In the genomic region with DNA sequence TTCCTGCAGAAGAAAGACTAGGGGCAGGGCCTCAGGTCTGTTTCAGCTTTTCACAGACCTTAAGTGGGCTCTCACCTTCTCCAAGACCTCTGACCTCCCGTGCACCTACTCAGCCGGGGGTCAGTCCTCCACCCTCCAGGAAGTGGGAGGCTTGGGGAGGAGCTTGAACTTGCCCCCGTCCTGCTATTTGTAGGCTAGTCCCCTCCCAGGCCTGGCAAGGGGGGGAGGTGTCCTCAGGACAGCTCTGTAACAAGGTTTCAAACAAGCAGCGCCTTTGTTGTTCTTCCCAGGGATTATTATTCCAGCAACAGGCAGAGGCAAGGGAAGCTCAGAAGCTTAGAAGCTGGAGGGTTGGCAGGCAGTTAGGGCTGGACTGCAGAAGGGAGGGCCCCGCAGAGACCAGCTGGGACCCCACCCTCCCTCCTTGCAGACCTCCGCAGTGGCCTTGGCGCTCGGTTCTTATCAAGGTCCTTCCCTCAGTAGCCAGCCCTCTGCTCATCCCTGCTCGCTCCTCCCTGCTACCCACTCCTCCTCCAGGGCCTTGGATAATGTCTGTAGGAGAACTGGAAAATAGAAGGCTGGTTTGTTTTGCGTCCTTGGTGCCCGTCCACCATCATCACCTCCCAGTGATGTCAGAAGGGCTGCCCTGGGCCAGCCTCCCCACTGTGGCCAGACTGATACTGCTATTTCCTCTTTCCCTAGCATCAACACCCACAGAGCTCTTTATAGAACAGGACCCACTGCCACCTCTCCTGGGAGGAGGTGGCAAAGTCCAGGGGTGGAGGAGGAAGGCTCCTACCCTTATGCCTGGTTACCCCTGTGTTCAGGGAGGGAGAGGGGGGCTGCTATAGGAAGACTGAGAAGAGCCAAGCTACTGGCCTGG, we compare ENCODE assay signal across 9 mouse cellular contexts. TPM values are rescaled to one million over a fixed set of nuclear protein-coding genes. Genes with fewer than 3 reads are reported as not detected.
DNase-seq lines count a peak whose midpoint lies in the region; ATAC-seq and TF ChIP-seq lines count a peak whose summit lies in the region.
"Had no signal": no experiment of that assay in that cellular context is flagged by ENCODE, and none has a peak within 500 bp of the region (broad histone marks: within the 10 kb centered on the region; RNA-seq: fewer than 3 reads in every experiment).

No protein-coding gene starts in this region.

- no peak for TF ChIP-seq CTCF in intestine, postnatal 0 days (IDR thresholded peaks at IDR 0.05; ENCODE audit: low read depth)

- no peak overlapping the region for H3K27ac ChIP-seq in intestine, embryonic 14.5 days (ENCODE audit: low read depth)
- no peak overlapping the region for H3K27ac ChIP-seq in intestine, postnatal 0 days (ENCODE audit: low read depth, low read length)
- peak overlapping the region; percentile 13; the same call in 1 of the 2 replicates for H3K27ac ChIP-seq in embryonic facial prominence, embryonic 11.5 days (replicated peaks; ENCODE audit: low read depth, low read length)
- H3K27ac ChIP-seq in liver, embryonic 13.5 days, result no peak overlapping the region; the same call in 1 of the 2 replicates
- no peak overlapping the region for H3K27ac ChIP-seq in kidney, embryonic 14.5 days (ENCODE audit: low read depth, low read length)

- ATAC-seq in intestine, embryonic 14.5 days (replicated peaks; ENCODE audit: low FRiP score, low TSS enrichment, low read depth), result no peak
- ATAC-seq in intestine, postnatal 0 days, result no peak; the same call in 1 of the 2 replicates
- no peak for ATAC-seq in embryonic facial prominence, embryonic 11.5 days (replicated peaks; ENCODE audit: insufficient number of reproducible peaks, low FRiP score, low TSS enrichment, low read depth)
- no peak for ATAC-seq in liver, embryonic 13.5 days (ENCODE audit: low read depth)
- no peak for ATAC-seq in kidney, embryonic 14.5 days (ENCODE audit: low FRiP score, low TSS enrichment)

- H3K27me3 ChIP-seq in intestine, embryonic 14.5 days (replicated peaks; ENCODE audit: control insufficient read depth, insufficient read depth, low read length), result peaks cover 10% of the 10 kb centered on the region
- H3K27me3 ChIP-seq in intestine, postnatal 0 days (replicated peaks; ENCODE audit: control insufficient read depth, insufficient read depth, low read length), result peaks cover 7% of the 10 kb centered on the region; the same call in 1 of the 2 replicates
- H3K27me3 ChIP-seq in embryonic facial prominence, embryonic 11.5 days (ENCODE audit: control insufficient read depth, insufficient read depth, low read length), result peaks cover 21% of the 10 kb centered on the region
- H3K27me3 ChIP-seq in liver, embryonic 13.5 days, result peaks cover 38% of the 10 kb centered on the region
- H3K27me3 ChIP-seq in kidney, embryonic 14.5 days (ENCODE audit: control insufficient read depth, insufficient read depth, low read length), result peaks cover 6% of the 10 kb centered on the region; the same call in 1 of the 2 replicates

- H3K4me2 ChIP-seq in intestine, embryonic 14.5 days (ENCODE audit: low read length), result 0 out of 2 replicates have a peak overlapping the region, but pooled peaks have one; percentile 8
- H3K4me2 ChIP-seq in intestine, postnatal 0 days (replicated peaks; ENCODE audit: low read depth), result no peak overlapping the region
- 0 out of 2 replicates have a peak overlapping the region, but pooled peaks have one; percentile 15 for H3K4me2 ChIP-seq in embryonic facial prominence, embryonic 11.5 days (ENCODE audit: low read depth, low read length)
- peak overlapping the region; percentile 29 for H3K4me2 ChIP-seq in liver, embryonic 13.5 days
- H3K4me2 ChIP-seq in kidney, embryonic 14.5 days (replicated peaks; ENCODE audit: low read depth, low read length), result no peak overlapping the region; the same call in 1 of the 2 replicates

- no peak overlapping the region for H3K4me3 ChIP-seq in intestine, embryonic 14.5 days (ENCODE audit: low read depth, low read length)
- no peak overlapping the region for H3K4me3 ChIP-seq in intestine, postnatal 0 days (ENCODE audit: low read depth, low read length)
- H3K4me3 ChIP-seq in embryonic facial prominence, embryonic 11.5 days (ENCODE audit: low read depth, low read length), result no peak overlapping the region
- no peak overlapping the region for H3K4me3 ChIP-seq in liver, embryonic 13.5 days (replicated peaks)
- no peak overlapping the region for H3K4me3 ChIP-seq in kidney, embryonic 14.5 days (ENCODE audit: low read length)

- no peak for DNase-seq in intestine, embryonic 14.5 days (ENCODE audit: low spot score)
- peak; percentile 98 for DNase-seq in ZHBTc4 (ENCODE audit: low read depth, low spot score)
- no peak for DNase-seq in embryonic facial prominence, embryonic 11.5 days (ENCODE audit: low spot score)
- DNase-seq in liver, embryonic 13.5 days, result no peak
- no peak for DNase-seq in cerebellum, postnatal 25 days
- DNase-seq in urinary bladder, postnatal 25 days (ENCODE audit: low spot score), result no peak

- no peaks in the 10 kb centered on the region for H3K9me3 ChIP-seq in intestine, embryonic 14.5 days (ENCODE audit: control insufficient read depth, low read length)
- H3K9me3 ChIP-seq in intestine, postnatal 0 days (ENCODE audit: control insufficient read depth), result no peaks in the 10 kb centered on the region
- H3K9me3 ChIP-seq in embryonic facial prominence, embryonic 11.5 days (replicated peaks; ENCODE audit: control insufficient read depth, low read length), result no peaks in the 10 kb centered on the region
- H3K9me3 ChIP-seq in liver, embryonic 13.5 days (replicated peaks), result no peaks in the 10 kb centered on the region
- H3K9me3 ChIP-seq in kidney, embryonic 14.5 days (ENCODE audit: control insufficient read depth, low read length), result no peaks in the 10 kb centered on the region

- WGBS in intestine, embryonic 14.5 days, result 11% methylated on average over 11 of the region's 11 CpGs
- 19% methylated on average over 11 of the region's 11 CpGs for WGBS in intestine, postnatal 0 days
- WGBS in embryonic facial prominence, embryonic 11.5 days, result 6% methylated on average over 11 of the region's 11 CpGs
- 5% methylated on average over 11 of the region's 11 CpGs for WGBS in liver, embryonic 13.5 days (ENCODE audit: insufficient replicate concordance)
- WGBS in kidney, embryonic 14.5 days, result 14% methylated on average over 11 of the region's 11 CpGs

- H3K4me1 ChIP-seq in intestine, embryonic 14.5 days (replicated peaks; ENCODE audit: control insufficient read depth, insufficient read depth, low read length), result peaks cover 16% of the 10 kb centered on the region; the same call in 1 of the 2 replicates
- peaks cover 4% of the 10 kb centered on the region; the same call in 1 of the 2 replicates for H3K4me1 ChIP-seq in intestine, postnatal 0 days (replicated peaks; ENCODE audit: control insufficient read depth, insufficient read depth, low read length)
- H3K4me1 ChIP-seq in embryonic facial prominence, embryonic 11.5 days (ENCODE audit: control insufficient read depth, insufficient read depth, low read length), result peaks cover 9% of the 10 kb centered on the region
- peaks cover 59% of the 10 kb centered on the region for H3K4me1 ChIP-seq in liver, embryonic 13.5 days (replicated peaks)
- H3K4me1 ChIP-seq in kidney, embryonic 14.5 days (ENCODE audit: control insufficient read depth, insufficient read depth, low read length), result peaks cover 14% of the 10 kb centered on the region

- H3K9ac ChIP-seq in intestine, embryonic 14.5 days (ENCODE audit: low read length), result no peak overlapping the region
- H3K9ac ChIP-seq in intestine, postnatal 0 days (ENCODE audit: low read depth, low read length), result no peak overlapping the region
- peak overlapping the region; percentile 18; the same call in 1 of the 2 replicates for H3K9ac ChIP-seq in embryonic facial prominence, embryonic 11.5 days (replicated peaks; ENCODE audit: low read length)
- no peak overlapping the region for H3K9ac ChIP-seq in liver, embryonic 13.5 days
- no peak overlapping the region for H3K9ac ChIP-seq in kidney, embryonic 14.5 days (ENCODE audit: low read depth, low read length)

- H3K36me3 ChIP-seq in intestine, embryonic 14.5 days (ENCODE audit: control insufficient read depth, insufficient read depth, low read length), result no peaks in the 10 kb centered on the region
- H3K36me3 ChIP-seq in intestine, postnatal 0 days (ENCODE audit: control insufficient read depth, insufficient read depth), result no peaks in the 10 kb centered on the region
- H3K36me3 ChIP-seq in embryonic facial prominence, embryonic 11.5 days (replicated peaks; ENCODE audit: control insufficient read depth, insufficient read depth, low read depth, low read length), result no peaks in the 10 kb centered on the region
- no peaks in the 10 kb centered on the region for H3K36me3 ChIP-seq in liver, embryonic 13.5 days
- no peaks in the 10 kb centered on the region for H3K36me3 ChIP-seq in kidney, embryonic 14.5 days (ENCODE audit: control insufficient read depth, insufficient read depth, low read length)

RNA-seq across cellular contexts. Expression of gene Etnk2, which starts 4.5 kb away (rescaled TPM):
- polyA plus RNA-seq in intestine, embryonic 14.5 days (2014; fragmentation: Nextera tagmentation; extraction: Ambion mirVana), result 3.7 and 4.6 TPM in 2 replicates
- 6.0 and 6.2 TPM in 2 replicates for polyA plus RNA-seq in intestine, postnatal 0 days (2015; fragmentation: Nextera tagmentation; extraction: Ambion mirVana)
- polyA plus RNA-seq in embryonic facial prominence, embryonic 11.5 days (2014; fragmentation: Nextera tagmentation; extraction: Ambion mirVana), result 1.5 and 2.8 TPM in 2 replicates
- 4.3 and 4.8 TPM in 2 replicates for polyA plus RNA-seq in liver, embryonic 13.5 days (2015; fragmentation: Nextera tagmentation; extraction: Ambion mirVana)
- polyA plus RNA-seq in kidney, embryonic 14.5 days (2014; fragmentation: Nextera tagmentation; extraction: Ambion mirVana), result 1.7 and 2.0 TPM in 2 replicates

RNA-seq across cellular contexts. Expression of gene Ren1, which starts 17.5 kb away (rescaled TPM):
- polyA plus RNA-seq in intestine, embryonic 14.5 days (2014; fragmentation: Nextera tagmentation; extraction: Ambion mirVana), result 0.51 and 1.4 TPM in 2 replicates
- polyA plus RNA-seq in intestine, postnatal 0 days (2015; fragmentation: Nextera tagmentation; extraction: Ambion mirVana), result 4.3 and 5.7 TPM in 2 replicates
- not detected in 2 replicates for polyA plus RNA-seq in embryonic facial prominence, embryonic 11.5 days (2014; fragmentation: Nextera tagmentation; extraction: Ambion mirVana)
- 0.47 and 0.61 TPM in 2 replicates for polyA plus RNA-seq in liver, embryonic 13.5 days (2015; fragmentation: Nextera tagmentation; extraction: Ambion mirVana)
- 50.2 and 92.1 TPM in 2 replicates for polyA plus RNA-seq in kidney, embryonic 14.5 days (2014; fragmentation: Nextera tagmentation; extraction: Ambion mirVana)

RNA-seq across cellular contexts. Expression of gene Kiss1, which starts 46.2 kb away (rescaled TPM):
- polyA plus RNA-seq in intestine, embryonic 14.5 days (2014; fragmentation: Nextera tagmentation; extraction: Ambion mirVana), result not detected in 2 replicates
- not detected in 2 replicates for polyA plus RNA-seq in intestine, postnatal 0 days (2015; fragmentation: Nextera tagmentation; extraction: Ambion mirVana)
- not detected in 2 replicates for polyA plus RNA-seq in embryonic facial prominence, embryonic 11.5 days (2014; fragmentation: Nextera tagmentation; extraction: Ambion mirVana)
- not detected in 2 replicates for polyA plus RNA-seq in liver, embryonic 13.5 days (2015; fragmentation: Nextera tagmentation; extraction: Ambion mirVana)
- polyA plus RNA-seq in kidney, embryonic 14.5 days (2014; fragmentation: Nextera tagmentation; extraction: Ambion mirVana), result not detected in 2 replicates
- polyA plus RNA-seq: neural tube, embryonic 14.5 days had no signal

RNA-seq across cellular contexts. Expression of gene Sox13, which starts 56.3 kb away (rescaled TPM):
- 12.1 and 12.3 TPM in 2 replicates for polyA plus RNA-seq in intestine, embryonic 14.5 days (2014; fragmentation: Nextera tagmentation; extraction: Ambion mirVana)
- polyA plus RNA-seq in intestine, postnatal 0 days (2015; fragmentation: Nextera tagmentation; extraction: Ambion mirVana), result 12.3 and 12.6 TPM in 2 replicates
- 5.7 and 6.4 TPM in 2 replicates for polyA plus RNA-seq in embryonic facial prominence, embryonic 11.5 days (2014; fragmentation: Nextera tagmentation; extraction: Ambion mirVana)
- polyA plus RNA-seq in liver, embryonic 13.5 days (2015; fragmentation: Nextera tagmentation; extraction: Ambion mirVana), result 1.3 and 1.5 TPM in 2 replicates
- 13.8 and 16.2 TPM in 2 replicates for polyA plus RNA-seq in kidney, embryonic 14.5 days (2014; fragmentation: Nextera tagmentation; extraction: Ambion mirVana)

RNA-seq across cellular contexts. Expression of gene Golt1a, which starts 58.2 kb away (rescaled TPM):
- 5.0 and 12.8 TPM in 2 replicates for polyA plus RNA-seq in intestine, embryonic 14.5 days (2014; fragmentation: Nextera tagmentation; extraction: Ambion mirVana)
- 164 and 187 TPM in 2 replicates for polyA plus RNA-seq in intestine, postnatal 0 days (2015; fragmentation: Nextera tagmentation; extraction: Ambion mirVana)
- polyA plus RNA-seq in embryonic facial prominence, embryonic 11.5 days (2014; fragmentation: Nextera tagmentation; extraction: Ambion mirVana), result not detected in 2 replicates
- 6.1 and 8.2 TPM in 2 replicates for polyA plus RNA-seq in liver, embryonic 13.5 days (2015; fragmentation: Nextera tagmentation; extraction: Ambion mirVana)
- 2.6 and 6.1 TPM in 2 replicates for polyA plus RNA-seq in kidney, embryonic 14.5 days (2014; fragmentation: Nextera tagmentation; extraction: Ambion mirVana)
- polyA plus RNA-seq: neural tube, embryonic 14.5 days had no signal

Comparison
In these comparisons a context has a peak if more than half of its experiments do, and no peak if none do; other contexts are left out.
1. H3K4me2 ChIP-seq: peak in intestine, embryonic 14.5 days (single experiment), embryonic facial prominence, embryonic 11.5 days (single experiment) and liver, embryonic 13.5 days (single experiment); none in intestine, postnatal 0 days (single experiment) and kidney, embryonic 14.5 days (single experiment).